Mouse (Mus musculus) forebrain, embryonic 11.5 days (tissue): ENCODE results near the gene Nek5. TPM values are rescaled to one million over a fixed set of nuclear protein-coding genes. Genes with fewer than 3 reads are reported as not detected.

Source experiments
- ATAC-seq: fragments of 200-750 bp; cut with Nextera tagmentation; replicated peaks from 2 replicates; pipeline ENCODE4 v1.8.0; 2017; ENCODE audit warnings: moderate TSS enrichment; ENCODE audit not compliant: low FRiP score
- DNase-seq: peaks from one replicate; pipeline ENCODE4 v3.0.0-alpha.2; 2017; ENCODE audit warnings: low spot score
- H3K27ac ChIP-seq: fragments of 300-500 bp; sonication (generic); 2 replicates; pipeline ENCODE4 v1.5.1; 2014; ENCODE audit warnings: low read depth, low read length
- H3K27me3 ChIP-seq: fragments of 300-500 bp; sonication (generic); 2 replicates; pipeline ENCODE4 v1.6.1; 2014; ENCODE audit warnings: mild to moderate bottlenecking, low read length, mixed read lengths; ENCODE audit not compliant: control insufficient read depth, insufficient read depth
- H3K36me3 ChIP-seq: fragments of 300-500 bp; sonication (generic); 2 replicates; pipeline ENCODE4 v1.6.1; 2014; ENCODE audit warnings: mild to moderate bottlenecking, low read length, moderate library complexity, mixed read lengths; ENCODE audit not compliant: control insufficient read depth, insufficient read depth
- H3K4me1 ChIP-seq: fragments of 300-500 bp; sonication (generic); replicated peaks from 2 replicates; pipeline ENCODE4 v1.6.1; 2014; ENCODE audit warnings: low read length, mixed read lengths; ENCODE audit not compliant: control insufficient read depth, insufficient read depth
- H3K4me2 ChIP-seq: fragments of 300-500 bp; sonication (generic); 2 replicates; pipeline ENCODE4 v1.6.1; 2014; ENCODE audit warnings: low read depth, mild to moderate bottlenecking, low read length, moderate library complexity, mixed read lengths; ENCODE audit not compliant: severe bottlenecking
- H3K4me3 ChIP-seq: fragments of 300-500 bp; sonication (generic); 2 replicates; pipeline ENCODE4 v1.5.1; 2014; ENCODE audit warnings: low read depth, low read length
- H3K9ac ChIP-seq: fragments of 300-500 bp; sonication (generic); 2 replicates; pipeline ENCODE4 v1.6.1; 2014; ENCODE audit warnings: low read length
- H3K9me3 ChIP-seq: fragments of 300-500 bp; sonication (generic); 2 replicates; pipeline ENCODE4 v1.6.1; 2016; ENCODE audit warnings: low read length, mixed read lengths; ENCODE audit not compliant: control insufficient read depth
- WGBS: fragments of 180-500 bp; shearing (Covaris S2); extraction: QIAGEN DNeasy Blood & Tissue Kit; methylation state at CpG from one replicate; pipeline ENCODE4 v1.1.7; 2014; 5-methylcytosine and 5-hydroxymethylcytosine counted together
- polyA plus RNA-seq: library from polyadenylated mRNA; unstranded; fragments of >200 nt; fragmentation: Nextera tagmentation; extraction: Ambion mirVana; gene quantifications from 2 replicates; pipeline ENCODE4 v1.2.1, GENCODE M21; 2014

Nek5 gene
- polyA plus RNA-seq, 1 experiment from 2014 or later, result 0.24 TPM

DNA sequence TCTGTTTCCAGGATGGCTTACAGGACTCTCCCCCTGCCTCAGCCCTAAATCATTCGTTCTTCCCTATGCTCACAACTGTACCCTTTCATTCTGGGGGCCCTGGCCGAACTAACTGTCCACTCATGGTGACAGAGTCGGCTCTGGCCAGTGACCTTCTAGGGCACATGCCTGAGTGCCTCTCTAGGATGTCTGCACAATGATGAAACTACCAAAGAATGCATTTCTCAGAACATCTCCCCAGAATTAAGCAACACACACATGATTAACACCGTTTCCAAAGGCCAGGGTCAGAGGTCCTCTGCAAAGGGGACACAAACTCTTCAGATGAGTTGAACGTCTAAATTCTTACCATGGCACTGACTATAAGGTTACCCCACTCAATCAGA, 9.9 kb upstream of the Nek5 start:
- Histone ChIP-seq H3K9ac (no peak overlapping the region), H3K4me1 (no peaks in the 10 kb centered on the region), H3K36me3 (no peaks in the 10 kb centered on the region), H3K27me3 (no peaks in the 10 kb centered on the region), H3K4me3 (no peak overlapping the region), H3K9me3 (no peaks in the 10 kb centered on the region), H3K4me2 (no peak overlapping the region), H3K27ac (no peak overlapping the region)
- 87% methylated on average over 5 of the region's 5 CpGs for WGBS
- no peak for ATAC-seq
- no peak for DNase-seq

GRCm38 (mm10) chr8:22134078-22134749, 9.4 kb upstream of the Nek5 start:
- DNase-seq (no peak), ATAC-seq (no peak)
- H3K9ac ChIP-seq, result no peak overlapping the region
- no peak overlapping the region for H3K4me3 ChIP-seq
- no peaks in the 10 kb centered on the region for H3K4me1 ChIP-seq
- no peak overlapping the region for H3K27ac ChIP-seq
- no peaks in the 10 kb centered on the region for H3K9me3 ChIP-seq
- no peaks in the 10 kb centered on the region for H3K36me3 ChIP-seq
- no peaks in the 10 kb centered on the region for H3K27me3 ChIP-seq
- no peak overlapping the region for H3K4me2 ChIP-seq
- WGBS, result 92% methylated on average over 7 of the region's 7 CpGs

- DNase-seq (no peak), ATAC-seq (no peak)
- no peak overlapping the region for H3K4me2 ChIP-seq
- H3K27ac ChIP-seq, result no peak overlapping the region
- no peak overlapping the region for H3K9ac ChIP-seq
- no peaks in the 10 kb centered on the region for H3K27me3 ChIP-seq
- 92% methylated on average over 12 of the region's 12 CpGs for WGBS
- H3K4me1 ChIP-seq, result no peaks in the 10 kb centered on the region
- H3K4me3 ChIP-seq, result no peak overlapping the region
- H3K36me3 ChIP-seq, result no peaks in the 10 kb centered on the region; the same call in 1 of the 2 replicates
- no peaks in the 10 kb centered on the region for H3K9me3 ChIP-seq
These were observed 7.2 kb upstream of the Nek5 start for GRCm38 (mm10) chr8:22132062-22132461.

DNA sequence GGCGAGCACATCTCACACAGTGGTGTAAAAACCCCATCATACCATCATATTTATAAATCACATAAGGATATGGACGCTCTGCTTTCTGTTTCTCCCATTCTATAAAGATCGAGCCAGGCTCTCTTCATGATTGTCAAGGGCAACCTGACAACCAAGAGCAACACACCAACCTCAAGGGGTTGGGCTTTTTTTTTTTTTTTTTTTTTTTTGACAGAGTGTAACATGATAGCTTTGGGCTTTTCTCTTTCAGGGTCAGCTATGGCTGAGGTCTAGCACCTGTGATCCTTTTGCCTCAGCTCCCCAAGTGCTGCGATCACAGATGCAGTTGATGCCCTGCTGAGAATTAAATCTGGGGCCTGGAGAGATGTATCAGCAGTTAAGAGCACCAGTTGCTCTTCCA, 17.8 kb downstream of the Nek5 start:
- WGBS, result 74% methylated on average over 4 of the region's 4 CpGs
- no peak overlapping the region for H3K4me3 ChIP-seq
- H3K9me3 ChIP-seq, result no peaks in the 10 kb centered on the region
- no peak overlapping the region for H3K4me2 ChIP-seq
- no peaks in the 10 kb centered on the region for H3K36me3 ChIP-seq
- DNase-seq (no peak), ATAC-seq (no peak)
- H3K27ac ChIP-seq, result no peak overlapping the region
- H3K9ac ChIP-seq, result no peak overlapping the region
- H3K27me3 ChIP-seq, result no peaks in the 10 kb centered on the region
- H3K4me1 ChIP-seq, result no peaks in the 10 kb centered on the region

DNA sequence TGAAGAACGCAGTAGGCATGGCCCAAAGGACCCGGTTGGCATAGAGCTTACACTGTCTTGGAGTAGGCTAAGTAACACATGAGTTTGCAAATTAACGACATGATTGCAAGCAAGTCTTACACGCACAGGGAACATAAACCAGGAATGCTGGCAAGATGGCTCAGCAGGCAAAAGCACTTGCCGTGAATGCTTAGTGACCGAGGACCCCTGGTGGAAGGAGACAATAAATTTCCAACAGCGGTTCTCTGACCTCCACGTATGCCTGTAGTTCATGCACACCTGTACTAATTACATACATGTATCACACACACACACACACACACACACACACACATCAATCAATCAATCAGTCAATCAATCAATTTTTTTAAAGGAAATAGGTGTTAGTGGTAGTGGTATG, 33.3 kb downstream of the Nek5 start:
- ATAC-seq, result no peak
- Histone ChIP-seq H3K9ac (no peak overlapping the region), H3K36me3 (no peaks in the 10 kb centered on the region), H3K27ac (no peak overlapping the region), H3K27me3 (no peaks in the 10 kb centered on the region), H3K4me2 (no peak overlapping the region), H3K9me3 (no peaks in the 10 kb centered on the region), H3K4me1 (no peaks in the 10 kb centered on the region), H3K4me3 (no peak overlapping the region)
- WGBS, result 58% methylated on average over 8 of the region's 8 CpGs
- DNase-seq, result no peak

- DNase-seq (no peak), ATAC-seq (no peak)
- no peak overlapping the region for H3K27ac ChIP-seq
- H3K4me1 ChIP-seq, result no peaks in the 10 kb centered on the region
- H3K4me2 ChIP-seq, result no peak overlapping the region
- no peaks in the 10 kb centered on the region for H3K36me3 ChIP-seq
- no peak overlapping the region for H3K9ac ChIP-seq
- no peaks in the 10 kb centered on the region for H3K9me3 ChIP-seq
- H3K4me3 ChIP-seq, result no peak overlapping the region
- no peaks in the 10 kb centered on the region for H3K27me3 ChIP-seq
- 94% methylated on average over 4 of the region's 4 CpGs for WGBS
These were observed 35.6 kb downstream of the Nek5 start for GRCm38 (mm10) chr8:22089226-22089625.

- ATAC-seq, result no peak
These were observed 45.4 kb downstream of the Nek5 start for GRCm38 (mm10) chr8:22079313-22080007.

GRCm38 (mm10) chr8:22061126-22061525, 63.7 kb downstream of the Nek5 start:
- Histone ChIP-seq H3K27me3 (peaks cover 5% of the 10 kb centered on the region; the same call in 1 of the 2 replicates), H3K4me2 (peak overlapping the region; percentile 62), H3K4me1 (no peaks in the 10 kb centered on the region; the same call in 1 of the 2 replicates), H3K4me3 (peak overlapping the region; percentile 61), H3K9me3 (no peaks in the 10 kb centered on the region), H3K36me3 (peaks cover 10% of the 10 kb centered on the region), H3K9ac (no peak overlapping the region; the same call in 1 of the 2 replicates), H3K27ac (no peak overlapping the region)
- DNase-seq, result no peak
- whole genome bisulfite sequencing, result 8% methylated on average over 3 of the region's 3 CpGs
- no peak for ATAC-seq

More at GRCm38 (mm10) chr8:22079313-22080007, 45.4 kb downstream of the Nek5 start:
- Histone ChIP-seq H3K4me1 (no peaks in the 10 kb centered on the region), H3K27ac (no peak overlapping the region), H3K4me3 (no peak overlapping the region), H3K27me3 (no peaks in the 10 kb centered on the region), H3K9ac (no peak overlapping the region), H3K36me3 (no peaks in the 10 kb centered on the region), H3K4me2 (no peak overlapping the region), H3K9me3 (no peaks in the 10 kb centered on the region)
- no peak for DNase-seq
- 91% methylated on average over 9 of the region's 9 CpGs for WGBS
